Mouse (Mus musculus) layer of hippocampus, adult 9-10 months (tissue): Measurements from ENCODE around the gene Comt.
A peak's percentile ranks its signal among the peaks of the same experiment; 100 is the strongest.

Experiments
- DNase-seq: peaks from one replicate; pipeline ENCODE4 v3.0.0; 2022; ENCODE audit warnings: low spot score

Comt gene

GRCm38 (mm10) chr16:18433341-18433920 is 6.8 kb upstream of the Comt start:
- no peak for DNase-seq

- no peak for DNase-seq
Observed at GRCm38 (mm10) chr16:18430641-18431212, 4.1 kb upstream of the Comt start.

GRCm38 (mm10) chr16:18429641-18430040 is 3.0 kb upstream of the Comt start:
- DNase-seq = no peak

GRCm38 (mm10) chr16:18428516-18429042 is 1.9 kb upstream of the Comt start:
- DNase-seq = no peak

- DNase-seq = no peak
Observed at GRCm38 (mm10) chr16:18428011-18428515, 1.4 kb upstream of the Comt start.

GRCm38 (mm10) chr16:18426215-18426791 is 349 bp downstream of the Comt start, which contains the start of gene Txnrd2:
Txnrd2 (plus strand) TSS chr16:18426384.
- DNase-seq = no peak

- no peak for DNase-seq
Observed at GRCm38 (mm10) chr16:18425475-18426214, 1.0 kb downstream of the Comt start.

GRCm38 (mm10) chr16:18424364-18425045 is 2.1 kb downstream of the Comt start:
- no peak for DNase-seq

GRCm38 (mm10) chr16:18423915-18424265 is 2.8 kb downstream of the Comt start:
- DNase-seq = no peak

- DNase-seq = no peak
Observed at GRCm38 (mm10) chr16:18423203-18423914, 3.3 kb downstream of the Comt start.

- no peak for DNase-seq
Observed at GRCm38 (mm10) chr16:18420571-18420970, 6.1 kb downstream of the Comt start.

- DNase-seq = no peak
Observed at GRCm38 (mm10) chr16:18419603-18420026, 7.0 kb downstream of the Comt start.

GRCm38 (mm10) chr16:18418756-18419602 is 7.7 kb downstream of the Comt start:
- no peak for DNase-seq

- no peak for DNase-seq
Observed at GRCm38 (mm10) chr16:18417491-18417890, 9.2 kb downstream of the Comt start.

- DNase-seq = no peak
Observed at GRCm38 (mm10) chr16:18416837-18417236, 9.8 kb downstream of the Comt start.

GRCm38 (mm10) chr16:18416094-18416761 is 10.4 kb downstream of the Comt start:
- peak; percentile 35 for DNase-seq

- no peak for DNase-seq
Observed at GRCm38 (mm10) chr16:18413032-18413816, 13.4 kb downstream of the Comt start.

GRCm38 (mm10) chr16:18411802-18412476 is 14.7 kb downstream of the Comt start:
- DNase-seq = peak; percentile 40
